Mouse (Mus musculus): ENCODE data around the gene Lpar3.

DNA sequence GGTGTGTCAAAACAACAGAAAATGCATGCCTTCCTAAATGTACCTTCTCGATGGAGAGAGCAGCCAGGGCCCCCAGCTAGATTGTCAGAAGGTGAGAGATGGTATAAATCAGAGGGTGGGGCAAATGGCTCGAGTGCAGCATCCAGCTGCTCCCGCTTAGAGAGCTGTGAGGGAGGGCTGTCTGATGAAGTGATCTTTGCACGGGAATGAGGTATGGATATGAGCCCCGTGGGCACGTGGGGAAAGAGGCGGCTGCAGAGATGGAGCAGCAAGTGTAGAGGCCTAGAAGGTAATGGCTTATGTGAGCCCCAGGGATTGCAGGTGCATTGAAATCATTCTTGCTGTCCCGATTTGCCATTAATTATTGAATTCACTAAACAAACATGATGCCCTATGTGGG, 15.5 kb downstream of the Lpar3 start:
- TF ChIP-seq CTCF (IDR thresholded peaks at IDR 0.05; ENCODE audit: control insufficient read depth, insufficient read depth, low read length) = no peak
- no peak for TF ChIP-seq POLR2A (IDR thresholded peaks at IDR 0.05; ENCODE audit: borderline replicate concordance, control insufficient read depth, low read depth, low read length)
